Mouse (Mus musculus): ENCODE measurements around the gene Arl8a. TPM values are rescaled to one million over a fixed set of nuclear protein-coding genes. Genes with fewer than 3 reads are reported as not detected.
"Not testable (repeated sequence)": the region's sequence is repeated elsewhere in the genome, so short reads cannot be mapped to it uniquely, and the experiment has no call there.

Arl8a gene
- polyA plus RNA-seq (2015; fragmentation: Nextera tagmentation; extraction: Ambion mirVana): 314 and 353 TPM in 2 replicates

- Histone ChIP-seq H3K4me1 (peaks cover 40% of the 10 kb centered on the region), H3K4me2 (peak within 1 kb of the TSS; percentile 94), H3K9ac (replicated peaks) (peak within 1 kb of the TSS; percentile 99), H3K36me3 (0 out of 2 replicates have a peak, but pooled peaks cover under 1% of the 10 kb centered on the region), H3K27me3 (replicated peaks) (no peaks in the 10 kb centered on the region), H3K4me3 (replicated peaks) (peak within 1 kb of the TSS; percentile 99), H3K9me3 (replicated peaks) (no peaks in the 10 kb centered on the region), H3K27ac (replicated peaks) (peak within 1 kb of the TSS; percentile 99)
- peak; percentile 87 for ATAC-seq (ENCODE audit: low FRiP score)
- WGBS: under 1% methylated on average over 68 of the region's 78 CpGs
These were observed at the start of gene Arl8a for GRCm38 (mm10) chr1:135146077-135146945. TSS of gene Arl8a (plus strand) at chr1:135146824.

- no peak overlapping the region for H3K4me2 ChIP-seq
- H3K27me3 ChIP-seq (replicated peaks): peaks cover 16% of the 10 kb centered on the region
- no peak overlapping the region for H3K4me3 ChIP-seq (replicated peaks)
- no peaks in the 10 kb centered on the region for H3K4me1 ChIP-seq
- no peaks in the 10 kb centered on the region for H3K9me3 ChIP-seq (replicated peaks)
- H3K27ac ChIP-seq (replicated peaks): no peak overlapping the region
- no peak overlapping the region for H3K9ac ChIP-seq (replicated peaks)
- 92% methylated on average over 6 of the region's 6 CpGs for WGBS
- ATAC-seq (ENCODE audit: low FRiP score): no peak
- no peaks in the 10 kb centered on the region for H3K36me3 ChIP-seq
These were observed 49.2 kb upstream of the Arl8a start for GRCm38 (mm10) chr1:135097441-135097840.

GRCm38 (mm10) chr1:135098441-135098840 is 48.2 kb upstream of the Arl8a start:
- no peak overlapping the region for H3K4me3 ChIP-seq (replicated peaks)
- peaks cover 26% of the 10 kb centered on the region for H3K27me3 ChIP-seq (replicated peaks)
- 77% methylated on average over 7 of the region's 7 CpGs for WGBS
- no peak overlapping the region for H3K4me2 ChIP-seq
- H3K4me1 ChIP-seq: no peaks in the 10 kb centered on the region
- H3K27ac ChIP-seq (replicated peaks): no peak overlapping the region
- ATAC-seq (ENCODE audit: low FRiP score): no peak
- H3K9ac ChIP-seq (replicated peaks): no peak overlapping the region
- no peaks in the 10 kb centered on the region for H3K9me3 ChIP-seq (replicated peaks)
- no peaks in the 10 kb centered on the region for H3K36me3 ChIP-seq

- H3K9ac ChIP-seq (replicated peaks): no peak overlapping the region
- no peak overlapping the region for H3K4me2 ChIP-seq
- H3K4me3 ChIP-seq (replicated peaks): no peak overlapping the region
- no peak for ATAC-seq (ENCODE audit: low FRiP score)
- peaks cover 7% of the 10 kb centered on the region for H3K4me1 ChIP-seq
- 57% methylated on average over 7 of the region's 7 CpGs for WGBS
- H3K36me3 ChIP-seq: no peaks in the 10 kb centered on the region
- no peaks in the 10 kb centered on the region for H3K9me3 ChIP-seq (replicated peaks)
- H3K27me3 ChIP-seq (replicated peaks): peaks cover 46% of the 10 kb centered on the region
- no peak overlapping the region for H3K27ac ChIP-seq (replicated peaks)
These were observed 46.2 kb upstream of the Arl8a start for GRCm38 (mm10) chr1:135100400-135100799.

- Histone ChIP-seq H3K36me3 (no peaks in the 10 kb centered on the region), H3K9me3 (replicated peaks) (no peaks in the 10 kb centered on the region), H3K4me3 (replicated peaks) (peak within 1 kb of the TSS; percentile 37), H3K27ac (replicated peaks) (no peak within 1 kb of the TSS), H3K4me1 (peaks cover 12% of the 10 kb centered on the region), H3K4me2 (peak within 1 kb of the TSS; percentile 74), H3K9ac (replicated peaks) (peak within 1 kb of the TSS; percentile 29; the same call in 1 of the 2 replicates), H3K27me3 (replicated peaks) (peaks cover 65% of the 10 kb centered on the region)
- 0% methylated on average over 22 of the region's 40 CpGs for WGBS
- ATAC-seq (ENCODE audit: low FRiP score): no peak
These were observed 41.5 kb upstream of the Arl8a start, which contains the start of gene Lgr6 for GRCm38 (mm10) chr1:135105124-135105523. TSS of gene Lgr6 (minus strand) at chr1:135105276.

GRCm38 (mm10) chr1:135105951-135106350 is 40.7 kb upstream of the Arl8a start:
- Histone ChIP-seq H3K4me2 (0 out of 2 replicates have a peak overlapping the region, but pooled peaks have one; percentile 74), H3K9me3 (replicated peaks) (no peaks in the 10 kb centered on the region), H3K27ac (replicated peaks) (no peak overlapping the region), H3K36me3 (no peaks in the 10 kb centered on the region), H3K27me3 (replicated peaks) (peaks cover 62% of the 10 kb centered on the region), H3K4me1 (peaks cover 12% of the 10 kb centered on the region), H3K9ac (replicated peaks) (no peak overlapping the region), H3K4me3 (replicated peaks) (no peak overlapping the region)
- WGBS: 1% methylated on average over 8 of the region's 8 CpGs
- ATAC-seq (ENCODE audit: low FRiP score): no peak; the same call in 1 of the 2 replicates

- H3K4me3 ChIP-seq (replicated peaks): no peak overlapping the region
- ATAC-seq (ENCODE audit: low FRiP score): no peak
- H3K9me3 ChIP-seq (replicated peaks): no peaks in the 10 kb centered on the region
- peaks cover 36% of the 10 kb centered on the region for H3K27me3 ChIP-seq (replicated peaks)
- H3K9ac ChIP-seq (replicated peaks): no peak overlapping the region
- no peak overlapping the region for H3K4me2 ChIP-seq
- H3K27ac ChIP-seq (replicated peaks): no peak overlapping the region
- H3K36me3 ChIP-seq: no peaks in the 10 kb centered on the region
- WGBS: 42% methylated on average over 6 of the region's 6 CpGs
- peaks cover 12% of the 10 kb centered on the region for H3K4me1 ChIP-seq
These were observed 38.0 kb upstream of the Arl8a start for GRCm38 (mm10) chr1:135108611-135109010.

- no peak for ATAC-seq (ENCODE audit: low FRiP score)
- WGBS: 18% methylated on average over 6 of the region's 6 CpGs
- no peak overlapping the region for H3K4me3 ChIP-seq (replicated peaks)
These were observed 36.5 kb upstream of the Arl8a start for GRCm38 (mm10) chr1:135110075-135110474.

GRCm38 (mm10) chr1:135111271-135111670 is 35.4 kb upstream of the Arl8a start:
- not testable (repeated sequence) for H3K9me3 ChIP-seq (replicated peaks); H3K4me1 ChIP-seq; H3K4me2 ChIP-seq; H3K4me3 ChIP-seq (replicated peaks); H3K27ac ChIP-seq (replicated peaks); H3K27me3 ChIP-seq (replicated peaks); H3K36me3 ChIP-seq; ATAC-seq (ENCODE audit: low FRiP score); H3K9ac ChIP-seq (replicated peaks)
- 53% methylated on average over 4 of the region's 5 CpGs for WGBS

More at GRCm38 (mm10) chr1:135110075-135110474, 36.5 kb upstream of the Arl8a start:
- Histone ChIP-seq H3K27me3 (replicated peaks) (peaks cover 22% of the 10 kb centered on the region), H3K9ac (replicated peaks) (no peak overlapping the region), H3K4me1 (peaks cover 9% of the 10 kb centered on the region), H3K36me3 (no peaks in the 10 kb centered on the region), H3K27ac (replicated peaks) (no peak overlapping the region), H3K9me3 (replicated peaks) (no peaks in the 10 kb centered on the region), H3K4me2 (no peak overlapping the region)

- WGBS: 12% methylated on average over 8 of the region's 8 CpGs
- ATAC-seq (ENCODE audit: low FRiP score): 0 out of 2 replicates have a peak, but pooled peaks have one; percentile 15
- no peaks in the 10 kb centered on the region for H3K4me1 ChIP-seq
These were observed 34.0 kb upstream of the Arl8a start for GRCm38 (mm10) chr1:135112661-135113060.

GRCm38 (mm10) chr1:135124573-135125363 is 21.9 kb upstream of the Arl8a start:
- 94% methylated on average over 8 of the region's 8 CpGs for WGBS
- Histone ChIP-seq H3K27ac (replicated peaks) (no peak overlapping the region), H3K9ac (replicated peaks) (no peak overlapping the region), H3K4me3 (replicated peaks) (no peak overlapping the region), H3K36me3 (no peaks in the 10 kb centered on the region), H3K4me1 (0 out of 2 replicates have a peak, but pooled peaks cover 13% of the 10 kb centered on the region), H3K4me2 (no peak overlapping the region), H3K27me3 (replicated peaks) (peaks cover 6% of the 10 kb centered on the region; the same call in 1 of the 2 replicates), H3K9me3 (replicated peaks) (no peaks in the 10 kb centered on the region)
- ATAC-seq (ENCODE audit: low FRiP score): no peak

More at GRCm38 (mm10) chr1:135112661-135113060, 34.0 kb upstream of the Arl8a start:
- Histone ChIP-seq H3K36me3 (no peaks in the 10 kb centered on the region), H3K4me2 (no peak overlapping the region), H3K9me3 (replicated peaks) (no peaks in the 10 kb centered on the region), H3K4me3 (replicated peaks) (no peak overlapping the region), H3K27me3 (replicated peaks) (no peaks in the 10 kb centered on the region; the same call in 1 of the 2 replicates), H3K27ac (replicated peaks) (no peak overlapping the region), H3K9ac (replicated peaks) (no peak overlapping the region)
